Mouse (Mus musculus) stomach, adult 2 months (tissue): ENCODE results near the gene Fam107b. TPM values are rescaled to one million over a fixed set of nuclear protein-coding genes. Genes with fewer than 3 reads are reported as not detected.

Source experiments
- polyA plus RNA-seq: library from polyadenylated mRNA; depleted of rRNA; stranded (reverse); fragments of >200 nt; gene quantifications from 2 replicates; pipeline ENCODE4 v1.2.3, GENCODE M21; 2012; rRNA removed

Fam107b gene
- polyA plus RNA-seq = 3.4 and 5.8 TPM in 2 replicates

GRCm38 (mm10) chr2:3570186-3570585 lies at the start of gene Fam107b:
Gene Fam107b, plus strand, starts transcription at chr2:3570488.

Other genes starting within 250 kb of the Fam107b start
- 1.0 and 1.1 TPM in 2 replicates for gene Rpp38, start 237.8 kb upstream of the Fam107b start, polyA plus RNA-seq
- gene Acbd7, start 234.3 kb upstream of the Fam107b start, polyA plus RNA-seq = not detected in 2 replicates
- gene Olah, start 173.3 kb upstream of the Fam107b start, polyA plus RNA-seq = not detected in 2 replicates
- gene Meig1, start 147.8 kb upstream of the Fam107b start, polyA plus RNA-seq = 0.15 TPM in 1 of 2 replicates, not detected in the other
- 0.65 and 0.77 TPM in 2 replicates for gene Dclre1c, start 146.4 kb upstream of the Fam107b start, polyA plus RNA-seq
- 0.18 and 1.00 TPM in 2 replicates for gene Suv39h2, start 95.5 kb upstream of the Fam107b start, polyA plus RNA-seq
- 0.49 and 0.57 TPM in 2 replicates for gene Gm45902, start 57.7 kb upstream of the Fam107b start, polyA plus RNA-seq
- gene Hspa14, start 57.7 kb upstream of the Fam107b start, polyA plus RNA-seq = 3.5 and 4.7 TPM in 2 replicates
- 0.12 and 0.18 TPM in 2 replicates for gene Cdnf, start 57.5 kb upstream of the Fam107b start, polyA plus RNA-seq